Mouse (Mus musculus) regulatory T cell (primary cell): ENCODE measurements around the gene Lrp1.

ENCODE experiments used
- in situ Hi-C: fragments of 300-600 bp; cut with MboI, MseI; formaldehyde crosslinking; loops from one replicate; pipeline ENCODE4 v1.15.1; 2025; ENCODE audit warnings: high pct_unique_total_duplicates

Gene Lrp1

DNA sequence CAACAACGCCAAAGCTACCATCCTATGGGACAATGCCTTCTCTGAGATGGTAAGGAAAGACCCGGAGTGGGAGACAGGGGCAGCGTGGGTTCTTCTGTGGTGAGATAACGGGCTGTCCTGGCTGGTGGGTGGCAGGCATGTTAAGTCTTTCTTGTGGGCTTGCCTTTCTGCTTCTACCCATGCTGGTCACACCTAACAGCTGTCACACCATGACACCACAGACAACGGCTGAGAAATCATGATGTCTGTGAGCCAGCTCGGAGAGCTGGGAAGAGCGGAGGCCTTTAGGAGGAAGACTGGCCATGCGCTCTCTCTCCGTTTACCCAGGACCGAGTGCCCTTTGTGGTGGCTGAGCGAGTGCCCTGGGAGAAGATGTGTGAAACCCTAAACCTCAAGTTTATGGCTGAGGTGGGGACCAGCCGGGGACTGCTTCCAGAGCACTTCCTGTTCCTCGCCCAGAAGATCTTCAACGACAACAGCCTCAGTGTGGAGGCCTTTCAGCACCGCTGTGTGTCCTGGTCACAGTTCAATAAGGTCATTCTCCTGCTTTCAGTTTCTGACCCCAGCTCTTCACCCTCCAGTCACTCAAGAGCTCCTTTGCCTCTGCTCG, 34.1 kb upstream of the Lrp1 start:
- in situ Hi-C loops, result loop anchor here (25.0 kb wide), 1 partner anchor 493 kb away; the partner anchor contains the start of gene B4galnt1

DNA sequence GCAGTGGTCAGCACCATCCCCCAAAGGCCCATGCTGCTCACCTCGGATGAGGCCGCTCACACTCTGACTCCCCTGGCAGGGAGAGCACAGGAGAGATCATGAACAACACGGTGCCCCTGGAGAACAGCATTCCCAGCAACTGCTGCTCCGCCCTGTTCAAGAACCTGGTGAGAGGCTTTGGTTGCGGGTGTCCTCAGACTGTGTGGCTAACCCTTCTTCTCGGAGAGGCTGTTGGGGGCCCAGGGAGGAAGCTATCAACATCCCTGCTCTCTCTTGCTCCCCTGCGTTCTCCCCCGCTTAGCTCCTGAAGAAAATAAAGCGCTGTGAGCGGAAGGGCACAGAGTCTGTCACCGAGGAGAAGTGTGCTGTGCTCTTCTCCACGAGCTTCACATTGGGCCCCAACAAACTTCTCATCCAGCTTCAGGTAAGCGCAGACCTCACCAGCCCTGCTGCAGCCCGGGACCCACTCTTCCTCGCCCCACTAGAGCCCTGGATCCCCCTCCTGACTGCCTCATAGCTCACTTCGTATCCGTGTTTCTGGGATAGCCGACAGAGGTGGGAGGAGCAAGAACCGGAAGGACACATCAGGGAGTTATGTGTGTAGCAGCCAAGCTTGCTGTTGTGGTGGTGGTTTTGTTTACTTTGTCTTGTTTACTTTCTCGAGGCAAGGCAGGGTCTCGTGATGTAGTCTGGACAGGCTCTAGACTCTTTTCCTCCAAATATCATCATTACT, 32.1 kb upstream of the Lrp1 start:
- in situ Hi-C loops, result loop anchor here (25.0 kb wide), 1 partner anchor 491 kb away; the partner anchor contains the start of gene B4galnt1

DNA sequence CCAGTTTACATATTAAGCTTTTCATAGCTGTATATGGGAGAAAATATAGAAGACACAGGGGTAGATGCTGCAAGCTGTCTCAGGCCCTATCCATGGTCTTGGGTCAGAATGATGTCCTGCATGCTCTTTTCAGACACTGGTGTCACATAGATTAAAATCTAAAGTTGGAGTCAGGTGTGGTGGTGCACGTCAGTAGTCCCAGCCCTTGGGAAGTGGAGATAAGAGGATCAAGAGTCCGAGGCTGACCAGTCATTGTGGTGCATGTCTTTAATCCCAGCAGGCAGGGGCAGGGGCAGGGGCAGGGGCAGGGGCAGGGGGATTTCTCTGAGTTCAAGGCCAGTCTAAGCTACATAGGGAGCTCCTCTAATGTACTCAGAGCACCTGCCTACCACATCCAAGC, 24.8 kb upstream of the Lrp1 start:
- in situ Hi-C loops, result no loop called here

DNA sequence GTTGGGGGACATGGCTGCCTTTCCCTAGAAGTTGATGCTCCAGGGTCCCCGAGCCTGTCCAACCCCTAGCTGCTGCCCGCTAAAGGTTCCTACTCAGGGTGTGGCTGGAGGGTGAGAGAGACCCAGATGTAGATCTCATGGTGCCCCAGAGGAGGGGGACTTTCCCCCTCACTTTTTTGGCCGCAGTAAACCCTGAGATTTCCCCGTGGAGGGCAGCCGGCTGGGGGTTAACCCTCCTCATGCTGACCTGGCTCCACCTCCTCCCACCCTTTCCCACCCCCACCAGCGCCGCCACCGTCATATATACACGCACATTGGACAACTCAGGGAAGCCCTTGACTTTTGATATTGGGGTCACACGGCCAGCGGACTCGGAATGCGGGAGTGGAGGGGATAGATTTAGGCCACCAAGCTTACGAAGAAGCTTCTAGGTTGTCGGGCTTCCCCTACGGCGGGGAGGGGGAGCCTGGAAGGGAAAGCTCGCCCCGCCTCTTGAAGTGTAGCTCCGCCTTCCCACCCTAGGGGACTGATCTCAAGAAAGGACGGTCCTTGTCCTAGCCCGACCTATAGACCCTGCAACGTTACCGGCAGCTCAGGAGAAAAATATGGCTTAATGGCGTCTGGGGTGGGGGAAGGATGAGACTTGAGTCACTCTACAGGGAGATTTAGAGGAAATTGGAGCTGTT, 22.7 kb upstream of the Lrp1 start:
- in situ Hi-C loops, result loop anchor here (5.0 kb wide), 1 partner anchor 34 kb away; no protein-coding TSS in a partner anchor

DNA sequence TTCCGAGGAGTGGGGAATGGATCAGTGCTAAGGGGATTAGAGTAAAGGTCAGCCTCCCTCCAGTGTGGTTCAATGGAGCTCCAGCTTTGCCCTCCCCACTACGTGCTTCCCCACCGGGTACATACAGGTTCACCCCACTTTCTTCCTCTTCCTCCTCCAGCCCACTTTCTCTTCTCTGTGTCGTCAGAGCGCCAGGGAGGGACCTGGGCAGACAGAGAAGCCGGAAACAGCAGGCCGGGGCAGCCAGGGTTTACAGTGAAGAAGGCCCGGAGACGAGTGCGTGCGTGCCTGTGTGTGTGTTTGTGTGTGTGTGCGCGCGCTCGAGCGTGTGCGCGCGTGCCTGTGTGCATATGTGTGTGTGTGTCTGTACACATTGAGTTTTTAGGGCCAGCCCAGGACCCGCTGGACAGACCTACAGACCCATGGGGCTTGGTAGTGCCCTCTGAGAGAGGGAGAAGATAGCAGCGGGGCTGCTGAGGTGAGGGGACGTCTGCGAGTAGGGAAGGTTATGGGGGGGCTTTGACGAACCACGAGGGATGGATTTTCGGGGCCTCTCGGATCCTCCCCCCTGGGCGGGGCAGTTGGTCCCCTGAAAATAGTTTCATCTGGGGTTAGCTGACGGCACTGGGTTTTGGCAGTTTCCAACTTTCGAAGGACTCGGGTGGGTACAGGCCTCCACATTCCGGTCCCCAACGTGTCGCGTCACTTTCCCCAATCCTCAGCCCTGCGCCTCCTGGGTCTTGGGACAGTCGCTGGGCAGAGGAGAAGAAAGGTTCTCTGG, 22.0 kb upstream of the Lrp1 start, which contains the start of gene Stat6:
Stat6 (plus strand) TSS at position 215 of the 781 bp plus-strand sequence.
- in situ Hi-C loops, result loop anchor here (5.0 kb wide), 1 partner anchor 34 kb away; no protein-coding TSS in a partner anchor

DNA sequence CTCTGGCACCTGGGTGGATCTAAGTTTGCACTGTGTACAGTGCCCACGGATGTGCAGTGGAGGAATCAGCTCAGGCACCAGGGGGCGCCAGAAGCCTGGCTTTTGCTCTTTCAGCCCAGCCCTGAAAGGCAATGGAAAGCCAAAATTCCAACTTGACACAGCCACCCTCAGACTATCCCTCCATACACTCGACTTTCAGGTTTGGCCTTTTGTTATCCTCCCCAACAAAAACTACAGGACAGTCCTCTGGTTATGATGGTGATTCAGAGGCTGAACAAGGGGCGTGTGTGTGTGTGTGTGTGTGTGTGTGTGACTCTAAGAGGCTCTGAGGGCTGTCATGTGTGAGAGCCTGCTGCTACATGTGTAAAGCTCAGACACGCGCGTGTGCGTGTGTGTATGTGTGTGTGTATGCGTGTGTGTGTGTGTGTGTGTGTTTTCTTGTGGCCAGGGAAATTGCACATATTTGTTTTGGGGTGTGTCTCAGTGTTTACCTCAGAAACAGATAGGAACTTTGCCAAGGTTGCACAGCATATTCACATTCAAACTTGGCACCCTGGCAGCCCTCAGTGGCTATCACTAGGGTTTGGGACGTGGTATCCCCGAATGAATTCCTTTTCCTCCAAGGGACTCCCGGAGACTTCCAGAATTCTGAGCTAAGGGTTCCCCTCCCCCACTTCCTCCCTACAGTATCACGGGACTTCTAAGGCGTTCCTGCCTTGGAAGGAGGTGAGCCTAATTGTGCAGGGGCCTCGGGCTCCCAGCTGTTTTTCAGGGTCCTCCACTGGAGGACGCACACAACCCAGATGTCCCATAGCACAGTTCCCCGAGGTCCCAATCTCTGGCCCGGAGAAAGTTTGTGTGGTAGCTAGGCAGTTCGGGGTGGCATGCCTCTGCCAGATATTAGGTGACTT, 21.2 kb upstream of the Lrp1 start:
- in situ Hi-C loops, result loop anchor here (5.0 kb wide), 1 partner anchor 35 kb away; no protein-coding TSS in a partner anchor

DNA sequence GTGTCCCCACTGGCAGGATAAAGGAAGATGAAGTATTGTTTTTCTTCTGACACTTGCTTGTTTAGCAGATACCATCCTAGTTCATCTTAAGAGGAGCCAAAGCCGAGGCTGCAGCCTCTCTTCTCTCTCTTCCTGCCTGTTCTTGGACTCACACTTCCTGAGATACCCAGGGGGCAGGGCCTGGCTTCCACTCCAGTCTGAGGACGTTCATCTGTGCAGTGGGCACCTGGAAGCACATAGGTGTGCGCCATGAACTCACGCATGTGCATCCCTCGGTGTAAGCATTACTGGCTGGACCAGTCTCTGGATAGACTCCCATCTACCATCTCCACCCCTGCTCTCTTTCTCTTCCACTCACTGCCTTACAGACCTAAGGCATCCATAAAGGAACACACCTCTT, 19.5 kb upstream of the Lrp1 start:
- in situ Hi-C loops, result loop anchor here (5.0 kb wide), 1 partner anchor 37 kb away; no protein-coding TSS in a partner anchor

DNA sequence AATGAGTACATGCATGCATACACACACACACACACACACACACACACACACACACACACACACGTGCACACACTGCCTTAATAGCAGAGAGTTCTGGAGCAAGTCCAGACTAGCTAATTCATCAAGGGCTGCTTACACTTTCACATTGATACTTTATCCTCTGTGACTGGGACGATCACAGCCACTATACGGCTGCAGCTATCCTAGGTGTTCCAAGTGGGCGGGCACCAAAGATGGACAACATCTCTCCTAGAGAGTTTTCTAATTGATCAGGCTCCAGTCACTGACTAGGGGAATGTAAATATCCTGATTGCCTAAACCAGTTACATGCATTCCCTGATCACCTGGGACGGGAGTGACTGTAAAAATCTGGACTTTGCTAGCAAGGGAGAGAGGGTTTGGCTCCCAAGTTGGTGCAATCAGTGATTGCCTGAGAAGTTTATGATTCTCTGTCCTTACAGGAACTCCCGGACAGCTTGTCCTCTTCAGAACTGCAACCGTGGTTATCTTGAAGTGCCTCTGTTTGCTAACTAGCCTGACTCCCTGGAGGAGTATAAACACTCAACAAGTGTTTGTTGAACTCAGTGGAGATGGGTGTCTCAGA, 11.8 kb upstream of the Lrp1 start:
- in situ Hi-C loops, result loop anchor here (5.0 to 10.0 kb wide), 2 partner anchors 58 to 100 kb away; no protein-coding TSS in a partner anchor

DNA sequence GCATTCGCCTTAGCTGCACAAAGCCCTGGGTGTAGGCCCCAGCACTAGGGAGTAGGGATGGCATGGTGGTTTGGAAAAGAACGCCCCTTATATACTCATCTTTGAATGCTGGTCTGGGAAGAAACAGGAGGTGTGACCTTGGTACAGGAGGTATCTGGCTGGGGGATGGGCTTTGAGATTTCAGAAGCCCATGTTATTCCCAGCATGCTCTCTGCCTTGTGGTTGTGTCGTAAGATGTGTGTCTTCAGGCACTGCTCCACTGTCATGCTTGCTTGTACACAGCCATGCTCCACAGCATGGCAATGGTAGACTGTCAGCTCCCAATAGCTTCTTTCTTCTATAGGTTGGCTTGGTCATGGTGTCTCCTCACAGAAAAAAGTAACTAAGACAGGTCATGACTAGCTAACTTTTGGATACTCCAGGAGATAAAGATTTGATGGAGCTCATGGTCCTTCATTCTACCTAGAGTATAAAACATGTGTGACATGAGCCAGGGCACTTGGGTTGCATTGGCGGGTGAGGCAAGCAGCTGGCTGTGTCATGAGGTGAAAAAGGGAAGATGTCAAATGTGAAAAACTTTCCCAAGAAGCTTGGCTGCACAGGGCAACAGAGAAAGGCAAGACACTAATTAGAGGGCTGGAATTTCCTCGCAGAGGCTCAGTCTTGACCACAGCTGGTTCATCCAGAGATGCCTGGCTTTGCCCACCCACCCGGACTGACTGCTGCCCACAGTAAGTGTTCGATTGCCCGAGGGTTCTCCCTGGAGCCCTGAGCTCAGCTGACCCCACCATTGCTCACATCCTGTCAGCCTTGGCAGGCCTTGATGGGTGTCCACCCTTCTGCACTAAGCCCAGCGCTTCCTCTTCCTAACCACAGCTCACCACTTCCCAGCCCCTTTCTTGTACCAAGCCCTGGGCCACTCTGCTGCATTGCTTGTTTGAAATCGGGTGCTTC, 10.6 kb upstream of the Lrp1 start:
- in situ Hi-C loops, result loop anchor here (5.0 to 10.0 kb wide), 2 partner anchors 57 to 101 kb away; no protein-coding TSS in a partner anchor

DNA sequence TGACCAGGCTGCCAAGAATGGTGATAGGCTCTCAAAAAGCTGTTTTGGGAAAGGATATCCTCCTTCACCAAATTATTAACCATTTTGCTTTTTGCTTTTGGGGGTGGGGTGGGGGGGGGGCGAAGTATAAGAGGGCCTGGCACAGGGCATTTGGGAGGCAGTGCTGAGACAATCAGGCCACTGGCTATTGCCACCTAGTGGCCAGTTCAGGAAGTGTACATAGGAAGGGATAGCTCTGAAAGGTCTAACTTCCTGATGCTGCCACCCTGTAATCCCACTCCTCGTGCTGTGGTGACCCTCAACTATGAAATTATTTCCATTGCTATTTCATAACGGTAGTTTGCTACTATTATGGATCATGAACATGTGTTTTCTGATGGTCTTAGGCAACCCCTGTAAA, 5.5 kb upstream of the Lrp1 start:
- in situ Hi-C loops, result no loop called here

DNA sequence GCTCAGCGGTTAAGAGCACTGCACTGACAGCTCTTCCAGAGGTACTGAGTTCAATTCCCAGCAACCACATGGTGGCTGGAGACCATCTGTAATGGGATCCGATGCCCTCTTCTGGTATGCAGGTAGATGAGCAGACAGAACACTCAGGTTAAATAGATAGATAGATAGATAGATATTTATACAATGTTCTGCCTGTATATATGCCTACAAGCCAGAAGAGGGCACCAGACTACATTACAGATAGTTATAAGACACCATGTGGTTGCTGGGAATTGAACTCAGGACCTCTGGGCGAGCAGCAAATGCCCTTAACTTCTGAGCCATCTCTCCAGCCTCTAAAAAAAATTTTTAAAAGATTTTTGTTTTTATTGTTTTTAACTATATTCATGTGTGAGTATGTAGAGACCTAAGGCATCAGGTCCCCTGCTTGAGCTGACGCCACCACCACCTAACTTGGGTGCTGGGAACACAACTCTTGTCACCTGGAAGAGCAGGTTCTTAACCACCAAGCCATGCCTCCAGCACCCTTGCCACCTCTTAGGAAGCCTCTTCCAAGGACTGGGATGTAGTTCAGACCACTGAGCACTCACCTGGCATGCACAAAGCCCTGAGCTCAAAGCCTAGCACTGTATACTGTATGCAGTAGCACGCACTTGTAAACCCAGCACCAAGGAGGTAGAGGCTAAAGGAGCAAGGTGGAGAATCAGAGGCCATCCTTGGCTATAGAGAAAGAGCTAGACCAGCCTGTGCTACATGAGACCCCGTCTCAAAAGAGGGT, 2.7 kb upstream of the Lrp1 start:
- in situ Hi-C loops, result no loop called here

DNA sequence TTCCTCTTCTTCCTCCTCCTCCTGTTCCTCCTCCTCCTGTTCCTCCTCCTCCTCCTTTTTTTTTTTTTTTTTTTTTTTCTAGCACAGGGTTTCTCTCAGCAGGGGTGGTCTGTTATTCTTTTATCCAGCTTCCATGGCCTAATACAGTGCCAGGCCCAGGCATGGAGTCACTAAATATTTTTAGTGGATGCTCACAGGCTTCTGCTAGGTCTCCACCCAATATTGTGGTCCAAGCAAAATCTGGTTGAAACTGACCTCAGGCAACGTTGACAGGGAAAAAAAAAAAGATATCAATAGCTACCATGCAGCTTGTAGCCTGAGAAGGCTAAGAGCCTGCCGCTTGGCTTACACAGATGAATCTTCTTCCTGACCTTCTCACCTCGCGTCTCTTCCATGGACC, 1.7 kb upstream of the Lrp1 start:
- in situ Hi-C loops, result no loop called here

DNA sequence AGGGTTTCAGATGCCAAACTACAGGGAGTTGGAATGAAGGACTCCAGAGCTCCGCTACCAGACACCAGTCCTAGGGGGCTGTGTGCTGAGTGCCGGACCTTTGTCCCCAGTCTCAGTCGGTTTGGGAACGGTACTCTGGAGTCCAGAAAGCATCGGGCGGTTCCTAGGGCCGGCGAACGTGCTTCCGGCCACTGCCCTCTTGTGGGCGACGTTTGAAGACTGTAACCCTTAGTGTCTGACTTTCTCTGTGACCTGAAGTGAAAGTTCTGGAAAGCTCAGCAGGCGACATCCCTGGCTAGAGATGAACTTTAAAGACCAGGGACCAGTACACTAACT, 1.1 kb upstream of the Lrp1 start:
- in situ Hi-C loops, result no loop called here

DNA sequence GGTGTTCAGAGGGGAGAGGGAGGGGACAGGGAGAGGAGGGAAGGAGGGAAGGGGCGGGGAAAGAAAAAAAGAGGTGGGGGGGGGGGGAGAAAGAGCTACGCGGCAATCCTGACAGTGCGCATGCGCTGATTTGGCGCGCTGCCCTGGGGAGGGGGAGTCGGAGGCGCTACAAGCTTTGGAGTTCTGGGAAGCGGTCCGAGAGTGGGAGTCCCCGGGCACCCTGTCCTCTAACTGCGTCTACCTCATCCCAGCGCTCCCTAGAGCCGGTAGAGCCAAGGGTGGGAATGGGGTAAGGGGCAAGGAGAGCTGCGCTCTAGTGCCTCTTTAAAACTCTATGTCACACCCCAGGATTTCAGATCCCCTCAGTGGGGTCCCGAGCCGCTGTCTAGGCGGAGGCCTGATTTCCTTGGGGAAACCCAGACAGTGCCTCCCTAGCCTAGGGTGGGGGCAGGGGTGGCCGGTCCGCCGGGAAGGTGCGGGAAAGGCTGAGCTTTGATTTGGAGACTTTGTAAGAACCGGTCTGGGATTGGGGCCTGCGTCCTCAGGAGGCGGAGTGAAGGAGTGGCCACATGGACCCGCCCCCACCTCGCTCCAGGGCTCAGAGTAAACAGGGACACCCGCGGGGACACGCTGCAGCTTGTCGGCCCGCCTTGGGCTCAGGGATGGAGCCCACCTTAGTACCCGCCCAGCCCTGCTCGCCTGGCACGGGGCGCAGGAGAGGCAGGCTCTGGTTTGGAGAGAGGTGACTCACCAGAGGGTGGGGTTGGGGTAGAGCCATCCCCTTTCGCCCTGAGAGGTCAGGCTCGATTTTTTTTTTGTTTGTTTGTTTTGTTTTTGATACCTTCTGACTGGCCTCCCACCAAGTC, 476 bp upstream of the Lrp1 start:
- in situ Hi-C loops, result no loop called here

DNA sequence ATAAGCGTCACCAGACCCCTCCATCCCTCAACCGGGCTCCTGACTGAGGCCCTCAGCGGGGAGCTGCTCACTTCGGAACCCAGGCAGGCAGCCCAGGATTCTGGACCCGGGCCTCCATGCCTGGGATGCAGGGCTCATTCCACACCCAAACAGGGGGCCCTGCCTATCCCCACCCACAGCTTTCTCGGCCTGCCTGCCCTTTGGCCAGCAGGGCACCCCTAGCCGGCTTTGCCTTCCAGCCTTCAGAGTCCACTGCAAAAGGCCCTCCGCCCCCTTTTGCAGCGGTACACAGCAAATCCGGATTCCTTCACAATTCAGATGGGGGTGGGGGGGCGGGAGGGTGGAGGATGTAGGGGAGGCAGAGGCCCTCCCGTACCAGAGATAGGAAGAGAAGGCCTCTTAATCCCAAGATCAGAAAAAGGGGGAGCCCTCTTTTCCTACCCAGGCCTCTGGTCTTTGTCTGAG, 975 bp downstream of the Lrp1 start:
- in situ Hi-C loops, result no loop called here

DNA sequence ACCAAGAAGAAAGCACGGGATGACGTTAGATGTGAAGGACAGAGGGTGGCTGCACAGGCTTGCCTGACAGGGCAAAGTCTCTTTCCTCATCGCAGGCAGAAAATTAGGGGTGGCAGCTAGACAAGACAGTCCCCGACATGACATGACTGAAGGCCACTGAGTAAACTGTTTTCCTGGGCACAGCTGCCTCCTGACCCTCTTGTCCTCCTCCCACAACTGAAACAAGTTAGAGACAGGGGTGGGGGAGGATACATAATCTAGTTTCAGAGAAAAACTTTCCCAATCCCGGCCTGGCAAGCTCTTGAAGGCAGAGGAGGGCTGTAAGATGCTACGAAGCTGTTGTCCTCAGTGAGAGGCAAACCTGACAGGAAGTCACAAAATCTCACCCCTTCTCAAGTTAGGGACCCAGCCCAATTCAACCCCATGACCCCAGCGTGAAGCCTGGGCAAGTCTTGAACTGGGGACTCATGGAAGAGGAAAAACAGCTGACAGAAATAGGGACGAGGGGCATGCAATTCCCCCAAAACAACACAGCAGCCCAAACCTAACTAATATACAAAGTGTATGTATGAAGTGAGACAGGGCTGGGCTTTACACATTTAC, 1.7 kb downstream of the Lrp1 start:
- in situ Hi-C loops, result no loop called here

DNA sequence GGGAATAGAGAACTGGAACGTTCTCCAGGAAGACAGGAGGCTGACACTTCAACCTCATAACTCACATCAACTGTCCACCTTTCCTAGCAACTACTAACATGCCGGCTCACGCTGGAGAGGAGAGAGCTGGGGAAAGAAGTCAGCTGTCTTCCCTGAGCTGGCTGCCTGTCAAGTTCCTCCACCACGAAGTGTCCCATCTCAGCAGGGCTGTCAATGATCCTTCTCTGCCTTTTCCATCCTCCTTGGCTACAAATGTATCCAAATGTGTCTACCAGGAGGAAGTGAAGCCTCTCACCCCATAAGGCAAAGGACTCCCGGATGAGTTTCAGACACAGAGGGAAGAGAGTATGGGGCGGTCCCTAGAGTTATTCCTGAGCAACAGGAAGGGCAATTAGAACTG, 2.8 kb downstream of the Lrp1 start:
- in situ Hi-C loops, result no loop called here
